In the genomic region with DNA sequence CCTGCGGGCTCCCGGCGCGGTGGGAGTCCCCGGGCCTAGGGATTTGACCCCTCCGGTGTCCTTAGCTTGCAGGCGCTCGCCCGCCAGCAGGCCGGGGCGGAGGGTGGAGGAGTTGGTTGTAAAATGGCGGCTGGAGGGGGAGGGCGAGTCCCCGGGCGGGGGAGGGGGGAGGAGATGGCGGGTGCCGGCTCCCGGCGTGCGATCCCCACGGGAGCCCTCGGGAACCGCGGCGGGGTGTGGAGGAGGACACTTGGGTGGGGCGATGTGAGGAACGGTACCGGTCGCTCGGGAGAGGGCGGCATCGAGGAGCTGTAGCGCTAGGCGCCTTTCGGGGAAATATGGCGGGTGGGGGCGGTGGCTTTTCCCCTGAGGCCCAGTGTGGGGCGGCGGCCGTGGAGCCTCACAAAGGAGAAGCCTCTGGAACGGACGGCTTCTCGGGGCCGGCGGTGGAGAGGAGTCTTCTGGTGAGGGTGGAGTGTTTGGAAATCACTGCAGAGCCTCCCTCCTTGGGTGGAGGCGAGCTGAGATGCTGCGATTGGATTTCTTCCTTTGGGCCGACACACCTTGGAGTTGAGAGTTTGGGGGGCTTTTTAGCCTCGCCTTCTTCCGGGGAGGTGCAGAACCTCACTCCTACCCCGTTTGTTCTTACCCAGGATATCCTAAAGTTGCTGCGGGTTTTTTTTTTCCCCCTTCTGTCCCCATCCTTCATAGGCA, we compare ENCODE assay signal across 8 mouse cellular contexts. TPM values are rescaled to one million over a fixed set of nuclear protein-coding genes. Genes with fewer than 3 reads are reported as not detected.
A peak's percentile ranks its signal among the peaks of the same experiment; 100 is the strongest.
DNase-seq lines count a peak whose midpoint lies in the region; ATAC-seq and TF ChIP-seq lines count a peak whose summit lies in the region.

No protein-coding gene starts in this region.

- H3K36me3 ChIP-seq in embryonic facial prominence, embryonic 13.5 days = peaks cover 7% of the 10 kb centered on the region
- peaks cover 35% of the 10 kb centered on the region for H3K36me3 ChIP-seq in heart, adult 2 months (ENCODE audit: control insufficient read depth, insufficient read depth, low read length)
- H3K36me3 ChIP-seq in kidney, postnatal 0 days (ENCODE audit: insufficient read depth, low read length) = no peaks in the 10 kb centered on the region
- no peaks in the 10 kb centered on the region for H3K36me3 ChIP-seq in liver, embryonic 16.5 days (ENCODE audit: control insufficient read depth, insufficient read depth)
- peaks cover 5% of the 10 kb centered on the region for H3K36me3 ChIP-seq in neural tube, embryonic 12.5 days
- no peaks in the 10 kb centered on the region for H3K36me3 ChIP-seq in thymus, adult 2 months (ENCODE audit: control insufficient read depth, insufficient read depth, low read length)

- no peaks in the 10 kb centered on the region for H3K9me3 ChIP-seq in embryonic facial prominence, embryonic 13.5 days
- H3K9me3 ChIP-seq in kidney, postnatal 0 days (replicated peaks; ENCODE audit: low read length) = no peaks in the 10 kb centered on the region
- H3K9me3 ChIP-seq in liver, embryonic 16.5 days (replicated peaks; ENCODE audit: control insufficient read depth, low read length) = no peaks in the 10 kb centered on the region
- no peaks in the 10 kb centered on the region for H3K9me3 ChIP-seq in neural tube, embryonic 12.5 days

- H3K9ac ChIP-seq in embryonic facial prominence, embryonic 13.5 days = peak overlapping the region; percentile 96
- H3K9ac ChIP-seq in heart, adult 2 months (ENCODE audit: low read depth, low read length) = peak overlapping the region; percentile 95
- H3K9ac ChIP-seq in kidney, postnatal 0 days (ENCODE audit: low read depth, low read length) = peak overlapping the region; percentile 99
- peak overlapping the region; percentile 90 for H3K9ac ChIP-seq in liver, embryonic 16.5 days (ENCODE audit: low read depth, low read length)
- peak overlapping the region; percentile 98 for H3K9ac ChIP-seq in neural tube, embryonic 12.5 days

- DNase-seq in 3T3-L1 (ENCODE audit: low read depth, low spot score) (peak; percentile 51), ZHBTc4 (ENCODE audit: low read depth, low spot score) (peak; percentile 65)
- peak; percentile 91 to 93 for DNase-seq in heart, adult 2 months
- DNase-seq in kidney, postnatal 0 days (ENCODE audit: low spot score) = peak; percentile 70
- DNase-seq in thymus, adult 2 months = peak; percentile 73

- H3K79me2 ChIP-seq in heart, adult 2 months (replicated peaks; ENCODE audit: control insufficient read depth, insufficient read depth, low read length) = peaks cover 13% of the 10 kb centered on the region

- H3K27ac ChIP-seq in embryonic facial prominence, embryonic 13.5 days = peak overlapping the region; percentile 98
- peak overlapping the region; percentile 97 for H3K27ac ChIP-seq in heart, adult 2 months
- peak overlapping the region; percentile 94 for H3K27ac ChIP-seq in kidney, postnatal 0 days
- H3K27ac ChIP-seq in liver, embryonic 16.5 days (ENCODE audit: low read length) = peak overlapping the region; percentile 90
- peak overlapping the region; percentile 99 for H3K27ac ChIP-seq in neural tube, embryonic 12.5 days
- H3K27ac ChIP-seq in thymus, adult 2 months (ENCODE audit: control insufficient read depth, insufficient read depth, low read length) = peak overlapping the region; percentile 84

- no peak for TF ChIP-seq EP300 in heart, adult 2 months (IDR thresholded peaks at IDR 0.05; ENCODE audit: insufficient read depth, low read depth, low read length)

- peaks cover 4% of the 10 kb centered on the region; the same call in 1 of the 2 replicates for H3K27me3 ChIP-seq in embryonic facial prominence, embryonic 13.5 days
- H3K27me3 ChIP-seq in heart, adult 2 months (ENCODE audit: control insufficient read depth, insufficient read depth, low read length) = no peaks in the 10 kb centered on the region
- no peaks in the 10 kb centered on the region for H3K27me3 ChIP-seq in kidney, postnatal 0 days (ENCODE audit: insufficient read depth, low read length)
- no peaks in the 10 kb centered on the region for H3K27me3 ChIP-seq in liver, embryonic 16.5 days (ENCODE audit: control insufficient read depth, insufficient read depth, low read depth, low read length)
- H3K27me3 ChIP-seq in neural tube, embryonic 12.5 days (replicated peaks) = no peaks in the 10 kb centered on the region
- H3K27me3 ChIP-seq in thymus, adult 2 months (ENCODE audit: control insufficient read depth, insufficient read depth, low read length) = no peaks in the 10 kb centered on the region

- ATAC-seq in embryonic facial prominence, embryonic 13.5 days (ENCODE audit: insufficient number of reproducible peaks, insufficient read depth, low FRiP score, low TSS enrichment, low read depth) = peak; percentile 70
- ATAC-seq in kidney, postnatal 0 days (replicated peaks; ENCODE audit: low FRiP score, low read depth) = peak; percentile 41
- ATAC-seq in liver, embryonic 16.5 days (ENCODE audit: low read depth) = peak; percentile 56
- peak; percentile 78 for ATAC-seq in neural tube, embryonic 12.5 days (ENCODE audit: low FRiP score, low read depth)

- peak; percentile 10; the same call in 1 of the 2 replicates for TF ChIP-seq CTCF in heart, adult 2 months (IDR thresholded peaks at IDR 0.05)
- no peak for TF ChIP-seq CTCF in kidney, postnatal 0 days (IDR thresholded peaks at IDR 0.05; ENCODE audit: low read depth)
- TF ChIP-seq CTCF in thymus, adult 2 months (IDR thresholded peaks at IDR 0.05; ENCODE audit: borderline replicate concordance, control insufficient read depth, extremely low read depth, insufficient read depth, low read length, poor library complexity) = no peak; the same call in 1 of the 2 replicates

- H3K4me2 ChIP-seq in embryonic facial prominence, embryonic 13.5 days = peak overlapping the region; percentile 81
- H3K4me2 ChIP-seq in kidney, postnatal 0 days (ENCODE audit: low read length) = peak overlapping the region; percentile 80
- H3K4me2 ChIP-seq in liver, embryonic 16.5 days (ENCODE audit: low read depth, low read length) = peak overlapping the region; percentile 86
- H3K4me2 ChIP-seq in neural tube, embryonic 12.5 days (replicated peaks) = peak overlapping the region; percentile 74

- peaks cover 40% of the 10 kb centered on the region for H3K4me1 ChIP-seq in embryonic facial prominence, embryonic 13.5 days
- peaks cover 16% of the 10 kb centered on the region for H3K4me1 ChIP-seq in heart, adult 2 months (ENCODE audit: control insufficient read depth, insufficient read depth, low read length)
- peaks cover 16% of the 10 kb centered on the region for H3K4me1 ChIP-seq in kidney, postnatal 0 days (replicated peaks; ENCODE audit: insufficient read depth, low read length)
- peaks cover 38% of the 10 kb centered on the region for H3K4me1 ChIP-seq in liver, embryonic 16.5 days (ENCODE audit: control insufficient read depth, low read depth, low read length)
- H3K4me1 ChIP-seq in neural tube, embryonic 12.5 days = peaks cover 25% of the 10 kb centered on the region
- H3K4me1 ChIP-seq in thymus, adult 2 months (replicated peaks; ENCODE audit: control insufficient read depth, insufficient read depth, low read length) = peaks cover 7% of the 10 kb centered on the region

- no peak for TF ChIP-seq POLR2A in heart, adult 2 months (IDR thresholded peaks at IDR 0.05; ENCODE audit: insufficient read depth, low read depth, low read length)
- 0 out of 2 replicates have a peak, but pooled peaks have one; percentile 15 for TF ChIP-seq POLR2A in thymus, adult 2 months (IDR thresholded peaks at IDR 0.05; ENCODE audit: control insufficient read depth, extremely low read depth, insufficient read depth, low read length, poor library complexity)

- intact Hi-C loops in heart, adult 2 months (cut with DNase I) = loop anchor here (2.0 kb wide), 1 partner anchor 79 kb away; no protein-coding TSS in a partner anchor

- peak overlapping the region; percentile 68 for H3K4me3 ChIP-seq in embryonic facial prominence, embryonic 13.5 days
- H3K4me3 ChIP-seq in heart, adult 2 months = peak overlapping the region; percentile 85
- H3K4me3 ChIP-seq in kidney, postnatal 0 days (replicated peaks; ENCODE audit: low read depth, low read length) = peak overlapping the region; percentile 95
- H3K4me3 ChIP-seq in liver, embryonic 16.5 days (ENCODE audit: low read depth, low read length) = peak overlapping the region; percentile 96
- peak overlapping the region; percentile 94 for H3K4me3 ChIP-seq in neural tube, embryonic 12.5 days
- peak overlapping the region; percentile 67 for H3K4me3 ChIP-seq in thymus, adult 2 months (ENCODE audit: control insufficient read depth, insufficient read depth, low read length)

- under 1% methylated on average over 52 of the region's 52 CpGs for WGBS in embryonic facial prominence, embryonic 13.5 days
- under 1% methylated on average over 49 of the region's 52 CpGs for WGBS in heart, adult 2 months
- WGBS in kidney, postnatal 0 days = under 1% methylated on average over 50 of the region's 52 CpGs
- under 1% methylated on average over 45 of the region's 52 CpGs for WGBS in liver, embryonic 16.5 days (ENCODE audit: insufficient replicate concordance)
- under 1% methylated on average over 51 of the region's 52 CpGs for WGBS in neural tube, embryonic 12.5 days
- WGBS in thymus, adult 2 months = 0% methylated on average over 50 of the region's 52 CpGs

RNA-seq across cellular contexts. Expression of gene Ywhae, which starts 0.7 kb away (rescaled TPM):
- polyA plus RNA-seq in embryonic facial prominence, embryonic 13.5 days (2015; fragmentation: Nextera tagmentation; extraction: Ambion mirVana) = 959 and 992 TPM in 2 replicates
- 100 to 1,000 TPM; 503 to 554 TPM for total RNA-seq in heart, adult 2 months (2021)
- 206 and 352 TPM in 2 replicates for polyA plus RNA-seq in heart, adult 2 months (2012; rRNA removed)
- 707 and 805 TPM in 2 replicates for polyA plus RNA-seq in kidney, postnatal 0 days (2015; fragmentation: Nextera tagmentation; extraction: Ambion mirVana)
- polyA plus RNA-seq in liver, embryonic 16.5 days (2015; fragmentation: Nextera tagmentation; extraction: Ambion mirVana) = 192 and 206 TPM in 2 replicates
- 1,355 and 1,381 TPM in 2 replicates for polyA plus RNA-seq in neural tube, embryonic 12.5 days (2016; fragmentation: Nextera tagmentation; extraction: Ambion mirVana)
- polyA plus RNA-seq in thymus, adult 2 months (2012; rRNA removed) = 170 and 177 TPM in 2 replicates

RNA-seq across cellular contexts. Expression of gene Crk, which starts 54.3 kb away (rescaled TPM):
- polyA plus RNA-seq in embryonic facial prominence, embryonic 13.5 days (2015; fragmentation: Nextera tagmentation; extraction: Ambion mirVana) = 123 and 136 TPM in 2 replicates
- total RNA-seq in heart, adult 2 months (2021) = 10 to 100 TPM; 82.9 to 90.3 TPM
- 27.6 and 64.4 TPM in 2 replicates for polyA plus RNA-seq in heart, adult 2 months (2012; rRNA removed)
- polyA plus RNA-seq in kidney, postnatal 0 days (2015; fragmentation: Nextera tagmentation; extraction: Ambion mirVana) = 106 and 112 TPM in 2 replicates
- polyA plus RNA-seq in liver, embryonic 16.5 days (2015; fragmentation: Nextera tagmentation; extraction: Ambion mirVana) = 30.4 and 32.6 TPM in 2 replicates
- 127 and 137 TPM in 2 replicates for polyA plus RNA-seq in neural tube, embryonic 12.5 days (2016; fragmentation: Nextera tagmentation; extraction: Ambion mirVana)
- 46.7 and 85.4 TPM in 2 replicates for polyA plus RNA-seq in thymus, adult 2 months (2012; rRNA removed)

Comparison
In these comparisons a context has a peak if more than half of its experiments do, and no peak if none do; other contexts are left out.
1. Peak in every context shown above with its lines: DNase-seq, ATAC-seq, H3K4me3 ChIP-seq and H3K27ac ChIP-seq.